Mouse (Mus musculus) stomach, embryonic 16.5 days (tissue): ENCODE results near the gene Wdr60. TPM values are rescaled to one million over a fixed set of nuclear protein-coding genes. Genes with fewer than 3 reads are reported as not detected.

Experiments
- ATAC-seq: fragments of 200-750 bp; cut with Nextera tagmentation; 2 replicates; pipeline ENCODE4 v1.8.0; 2017; ENCODE audit warnings: moderate number of reproducible peaks, moderate TSS enrichment; ENCODE audit not compliant: insufficient read depth, low FRiP score
- H3K27ac ChIP-seq: fragments of 300-500 bp; sonication (generic); 2 replicates; pipeline ENCODE4 v1.5.1; 2014; ENCODE audit warnings: low read length
- H3K27me3 ChIP-seq: fragments of 300-500 bp; sonication (generic); 2 replicates; pipeline ENCODE4 v1.6.1; 2014; ENCODE audit warnings: low read length, control low read depth, mixed read lengths; ENCODE audit not compliant: control insufficient read depth, insufficient read depth
- H3K36me3 ChIP-seq: fragments of 300-500 bp; sonication (generic); 2 replicates; pipeline ENCODE4 v1.6.1; 2014; ENCODE audit warnings: low read length; ENCODE audit not compliant: control insufficient read depth, insufficient read depth
- H3K4me1 ChIP-seq: fragments of 300-500 bp; sonication (generic); 2 replicates; pipeline ENCODE4 v1.6.1; 2014; ENCODE audit warnings: low read length, control low read depth, mixed read lengths; ENCODE audit not compliant: control insufficient read depth, insufficient read depth
- H3K4me2 ChIP-seq: fragments of 300-500 bp; sonication (generic); 2 replicates; pipeline ENCODE4 v1.6.1; 2014; ENCODE audit warnings: low read depth, low read length, mixed read lengths
- H3K4me3 ChIP-seq: fragments of 300-500 bp; sonication (generic); replicated peaks from 2 replicates; pipeline ENCODE4 v1.5.1; 2014; ENCODE audit warnings: mild to moderate bottlenecking, low read length
- H3K9ac ChIP-seq: fragments of 300-500 bp; sonication (generic); 2 replicates; pipeline ENCODE4 v1.6.1; 2014; ENCODE audit warnings: low read length
- H3K9me3 ChIP-seq: fragments of 300-500 bp; sonication (generic); replicated peaks from 2 replicates; pipeline ENCODE4 v1.6.1; 2016; ENCODE audit warnings: low read length, control low read depth; ENCODE audit not compliant: control insufficient read depth
- WGBS: fragments of 180-500 bp; shearing (Covaris S2); extraction: QIAGEN DNeasy Blood & Tissue Kit; methylation state at CpG from one replicate; pipeline ENCODE4 v1.1.7; 2014; 5-methylcytosine and 5-hydroxymethylcytosine counted together
- polyA plus RNA-seq: library from polyadenylated mRNA; unstranded; fragments of >200 nt; fragmentation: Nextera tagmentation; extraction: Ambion mirVana; gene quantifications from 2 replicates; pipeline ENCODE4 v1.2.1, GENCODE M21; 2015

Gene Wdr60
- 18.6 and 19.0 TPM in 2 replicates for polyA plus RNA-seq

DNA sequence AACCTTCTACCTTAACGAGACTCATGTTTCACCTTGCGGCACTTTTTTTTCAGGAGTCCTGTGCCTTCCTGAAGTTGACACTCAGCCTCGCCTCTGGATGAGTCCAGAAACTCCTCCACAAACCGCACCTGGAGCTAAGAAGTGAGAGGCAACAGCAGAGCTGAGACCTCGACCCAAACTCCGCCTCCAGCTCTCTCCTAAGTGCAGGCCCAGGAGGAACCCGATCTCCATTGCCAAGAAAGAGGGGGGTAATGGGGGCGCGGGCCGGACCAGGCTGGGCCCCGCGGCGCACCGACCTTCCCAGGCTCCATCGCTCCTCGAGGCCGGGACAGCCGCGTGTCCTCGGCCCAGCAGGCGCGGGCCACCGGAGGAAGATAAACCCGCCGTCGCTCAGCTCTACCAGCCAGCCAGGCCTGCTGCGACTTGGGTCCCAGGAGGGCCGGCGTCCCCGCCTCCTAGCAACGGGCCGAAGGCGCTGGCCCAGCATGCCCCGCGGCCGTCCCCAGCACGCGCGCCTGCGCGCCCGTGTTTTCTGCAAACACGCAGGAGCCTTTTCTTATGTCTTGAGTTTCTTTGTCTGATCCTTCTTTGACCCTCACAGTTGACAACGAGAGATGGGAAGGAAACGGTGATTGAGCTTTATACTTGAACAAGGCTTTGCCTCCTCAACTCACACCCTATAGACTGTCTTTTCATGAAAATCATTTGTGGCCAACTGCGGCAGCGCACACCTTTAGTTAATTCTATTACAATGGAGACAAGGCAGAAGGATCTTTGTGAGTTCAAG lies at the start of gene Wdr60:
Gene Wdr60 (minus strand): TSS at position 468 of the 787 bp plus-strand sequence.
- peak within 1 kb of the TSS; percentile 89 for H3K4me2 ChIP-seq
- peak within 1 kb of the TSS; percentile 92 for H3K9ac ChIP-seq
- H3K4me3 ChIP-seq = peak within 1 kb of the TSS; percentile 84
- H3K9me3 ChIP-seq = no peaks in the 10 kb centered on the region
- H3K4me1 ChIP-seq = no peaks in the 10 kb centered on the region
- H3K27me3 ChIP-seq = no peaks in the 10 kb centered on the region
- H3K27ac ChIP-seq = peak within 1 kb of the TSS; percentile 87
- H3K36me3 ChIP-seq = no peaks in the 10 kb centered on the region
- peak; percentile 99 for ATAC-seq
- 3% methylated on average over 47 of the region's 47 CpGs for WGBS

DNA sequence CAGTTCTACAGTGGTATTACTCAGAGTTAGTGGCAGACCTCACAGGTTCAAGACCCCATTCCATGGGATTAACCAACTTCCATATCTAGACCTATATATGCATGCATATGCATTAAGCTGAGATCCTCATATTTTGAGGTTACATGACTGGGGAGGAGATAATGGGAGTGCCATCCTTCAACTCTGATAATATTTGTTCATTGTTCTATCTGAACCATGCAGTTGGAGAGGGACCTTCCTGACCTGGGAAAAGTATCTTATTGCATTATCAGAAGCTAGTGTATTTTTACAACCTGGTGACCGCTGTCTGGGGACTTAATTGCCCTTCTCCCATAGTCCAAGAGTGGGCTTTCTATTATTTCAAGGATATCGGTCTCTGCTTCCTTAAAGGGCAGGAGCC lies 45.8 kb upstream of the Wdr60 start:
- Histone ChIP-seq H3K36me3 (no peaks in the 10 kb centered on the region), H3K27ac (no peak overlapping the region), H3K4me1 (0 out of 2 replicates have a peak, but pooled peaks cover under 1% of the 10 kb centered on the region), H3K9ac (no peak overlapping the region), H3K4me3 (no peak overlapping the region), H3K4me2 (no peak overlapping the region), H3K9me3 (no peaks in the 10 kb centered on the region), H3K27me3 (no peaks in the 10 kb centered on the region)
- WGBS = 77% methylated on average over 2 of the region's 2 CpGs
- ATAC-seq = no peak

DNA sequence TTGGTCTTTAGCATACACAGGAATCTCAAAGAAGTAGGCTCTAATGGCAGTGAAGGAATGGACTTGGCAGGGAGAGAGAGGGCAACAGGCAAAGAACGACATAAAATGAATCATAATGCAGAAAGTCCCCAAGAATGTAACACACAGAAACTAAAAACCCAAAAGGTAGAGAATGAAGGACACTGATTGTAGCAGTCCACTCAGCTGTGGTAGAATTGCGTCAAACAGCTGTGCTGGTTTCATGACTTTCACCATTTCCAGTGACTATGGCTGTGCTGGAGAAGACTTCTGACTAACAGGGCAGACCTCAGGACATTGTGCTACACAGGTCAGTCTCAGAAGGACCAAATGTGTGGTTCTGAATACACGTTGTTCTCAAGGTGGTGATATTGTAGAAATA lies 45.0 kb upstream of the Wdr60 start:
- no peak for ATAC-seq
- H3K27me3 ChIP-seq = no peaks in the 10 kb centered on the region
- H3K36me3 ChIP-seq = no peaks in the 10 kb centered on the region
- no peak overlapping the region for H3K27ac ChIP-seq
- H3K4me1 ChIP-seq = no peaks in the 10 kb centered on the region
- no peaks in the 10 kb centered on the region for H3K9me3 ChIP-seq
- H3K4me3 ChIP-seq = no peak overlapping the region
- H3K9ac ChIP-seq = no peak overlapping the region
- H3K4me2 ChIP-seq = no peak overlapping the region
- 77% methylated on average over 3 of the region's 3 CpGs for WGBS

DNA sequence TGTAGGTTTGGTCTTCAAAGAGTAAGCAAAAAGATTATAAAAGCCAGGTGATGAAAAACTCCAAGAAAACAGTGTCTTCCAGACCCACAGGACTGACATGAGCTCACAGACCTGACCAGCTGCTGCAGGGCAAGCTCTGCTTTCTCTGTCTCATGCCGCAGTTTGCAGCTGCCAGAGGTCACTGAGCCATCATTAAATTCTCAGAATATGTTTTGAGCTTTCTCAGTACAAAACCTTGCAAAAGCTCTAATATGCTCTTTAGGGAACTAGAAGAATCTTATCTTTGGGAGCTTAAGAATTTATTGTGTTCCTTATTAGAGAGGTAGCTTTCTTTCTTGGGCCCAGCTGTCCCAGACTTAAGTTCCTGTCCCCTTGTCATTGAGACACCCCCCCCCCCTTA lies 43.2 kb upstream of the Wdr60 start:
- no peak overlapping the region for H3K4me2 ChIP-seq
- H3K9me3 ChIP-seq = no peaks in the 10 kb centered on the region
- H3K27ac ChIP-seq = no peak overlapping the region
- WGBS = 34% methylated on average over 1 of the region's 1 CpGs
- no peak overlapping the region for H3K4me3 ChIP-seq
- H3K9ac ChIP-seq = no peak overlapping the region
- ATAC-seq = no peak
- no peaks in the 10 kb centered on the region for H3K27me3 ChIP-seq
- no peaks in the 10 kb centered on the region for H3K36me3 ChIP-seq
- H3K4me1 ChIP-seq = no peaks in the 10 kb centered on the region

DNA sequence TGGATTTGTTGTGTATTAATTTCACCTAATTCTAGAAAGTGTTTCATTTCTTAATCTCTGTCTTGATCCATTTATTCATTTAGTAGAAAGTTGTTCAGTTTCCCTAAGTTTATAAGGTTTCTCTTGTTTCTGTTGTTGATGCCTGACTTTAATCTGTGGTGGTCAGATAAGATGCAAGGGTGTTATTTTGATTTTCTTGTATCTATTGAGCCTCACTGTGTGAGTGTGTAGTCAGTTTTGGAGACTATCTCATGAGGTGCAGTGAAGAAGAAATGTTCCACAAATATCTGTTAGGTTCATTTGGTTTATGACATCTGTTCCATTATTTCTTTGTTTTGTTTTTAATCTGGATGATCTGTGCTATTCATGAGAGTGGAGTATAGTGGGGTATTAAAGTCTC lies 39.4 kb upstream of the Wdr60 start:
- Histone ChIP-seq H3K27me3 (no peaks in the 10 kb centered on the region), H3K36me3 (no peaks in the 10 kb centered on the region), H3K4me1 (no peaks in the 10 kb centered on the region), H3K9me3 (no peaks in the 10 kb centered on the region), H3K27ac (no peak overlapping the region), H3K9ac (no peak overlapping the region), H3K4me3 (no peak overlapping the region), H3K4me2 (no peak overlapping the region)
- ATAC-seq = no peak

DNA sequence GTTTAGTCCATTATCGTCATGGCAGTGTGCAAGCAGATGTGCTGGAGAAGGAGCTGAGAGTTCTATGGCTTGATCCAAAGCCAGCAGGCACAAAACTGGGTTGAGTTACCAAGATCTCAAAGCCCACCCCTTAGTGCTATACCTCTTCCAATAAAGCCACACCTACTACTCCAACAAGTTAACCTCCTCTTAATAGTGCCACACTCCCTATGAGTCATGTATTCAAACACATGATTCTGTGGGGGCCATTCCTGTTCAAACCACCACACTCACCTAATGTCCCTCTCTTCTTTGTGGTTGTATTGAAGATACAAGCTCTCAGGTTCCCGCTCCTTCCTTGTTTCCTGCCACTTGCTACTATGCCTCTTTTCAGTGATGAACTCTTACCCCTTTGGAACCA lies 37.1 kb upstream of the Wdr60 start:
- peak; percentile 72; the same call in 1 of the 2 replicates for ATAC-seq
- H3K27me3 ChIP-seq = no peaks in the 10 kb centered on the region
- H3K27ac ChIP-seq = no peak overlapping the region
- no peaks in the 10 kb centered on the region for H3K4me1 ChIP-seq
- no peak overlapping the region for H3K4me3 ChIP-seq
- 77% methylated on average over 2 of the region's 2 CpGs for WGBS
- no peaks in the 10 kb centered on the region for H3K9me3 ChIP-seq
- H3K4me2 ChIP-seq = no peak overlapping the region
- no peak overlapping the region for H3K9ac ChIP-seq
- no peaks in the 10 kb centered on the region for H3K36me3 ChIP-seq

DNA sequence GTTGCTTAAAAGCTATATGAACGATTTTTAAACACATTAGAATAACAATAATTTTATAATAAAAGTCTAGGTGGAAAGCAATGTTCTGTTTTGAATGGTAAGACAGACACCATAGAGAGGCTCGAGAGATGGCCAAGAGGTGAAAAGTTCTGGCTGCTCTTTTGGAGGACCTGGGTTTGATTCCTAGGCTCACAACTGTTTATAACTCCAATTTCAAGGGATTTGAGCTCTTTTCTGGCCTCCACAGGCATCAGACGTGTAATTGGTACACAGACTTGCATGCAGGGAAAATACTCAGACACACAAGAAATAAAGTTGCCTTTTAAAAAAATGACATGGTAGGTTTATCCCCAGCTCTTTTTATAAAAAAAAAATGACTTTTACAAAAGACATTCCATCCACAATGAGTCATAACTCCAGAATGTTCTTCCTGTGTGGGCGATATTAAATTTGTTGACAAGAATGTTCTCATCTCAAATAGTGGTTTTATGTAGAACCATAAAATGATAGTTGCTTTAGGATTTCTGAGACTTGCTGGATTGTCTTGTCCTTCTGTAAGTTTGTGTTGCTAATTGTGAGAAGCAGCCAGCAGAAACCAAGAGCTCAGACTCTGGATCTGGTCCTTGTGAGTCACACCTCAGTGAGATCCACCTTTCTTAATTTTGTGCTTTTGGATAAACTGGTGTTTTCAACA lies 30.9 kb upstream of the Wdr60 start:
- H3K27ac ChIP-seq = no peak overlapping the region
- no peak overlapping the region for H3K9ac ChIP-seq
- 48% methylated on average over 4 of the region's 4 CpGs for WGBS
- no peaks in the 10 kb centered on the region for H3K27me3 ChIP-seq
- no peaks in the 10 kb centered on the region for H3K36me3 ChIP-seq
- H3K4me3 ChIP-seq = no peak overlapping the region
- no peaks in the 10 kb centered on the region for H3K9me3 ChIP-seq
- no peak overlapping the region for H3K4me2 ChIP-seq
- no peak for ATAC-seq
- no peaks in the 10 kb centered on the region for H3K4me1 ChIP-seq

DNA sequence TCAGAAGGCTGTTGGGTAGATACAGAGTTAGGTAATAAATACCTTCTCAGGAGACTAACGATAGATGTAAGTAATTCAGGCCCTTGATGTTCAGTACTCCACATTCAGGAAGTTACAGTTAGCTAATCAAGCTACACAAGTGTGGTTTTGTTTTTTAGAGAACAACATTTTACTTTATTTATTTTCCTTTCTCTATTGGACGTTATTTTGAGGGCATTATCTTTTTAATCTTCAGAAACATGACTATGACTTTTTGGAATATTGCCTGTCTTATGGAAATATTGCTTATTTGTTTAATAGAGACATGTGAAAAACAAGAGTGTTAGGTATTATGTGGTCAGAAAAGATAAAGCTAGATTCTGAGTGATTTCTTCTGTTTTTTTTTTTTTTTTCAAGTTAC lies 30.4 kb upstream of the Wdr60 start:
- no peak for ATAC-seq
- no peaks in the 10 kb centered on the region for H3K4me1 ChIP-seq
- no peak overlapping the region for H3K27ac ChIP-seq
- H3K27me3 ChIP-seq = no peaks in the 10 kb centered on the region
- no peak overlapping the region for H3K4me3 ChIP-seq
- no peak overlapping the region for H3K4me2 ChIP-seq
- H3K9me3 ChIP-seq = no peaks in the 10 kb centered on the region
- 70% methylated on average over 2 of the region's 2 CpGs for WGBS
- no peaks in the 10 kb centered on the region for H3K36me3 ChIP-seq
- H3K9ac ChIP-seq = no peak overlapping the region

DNA sequence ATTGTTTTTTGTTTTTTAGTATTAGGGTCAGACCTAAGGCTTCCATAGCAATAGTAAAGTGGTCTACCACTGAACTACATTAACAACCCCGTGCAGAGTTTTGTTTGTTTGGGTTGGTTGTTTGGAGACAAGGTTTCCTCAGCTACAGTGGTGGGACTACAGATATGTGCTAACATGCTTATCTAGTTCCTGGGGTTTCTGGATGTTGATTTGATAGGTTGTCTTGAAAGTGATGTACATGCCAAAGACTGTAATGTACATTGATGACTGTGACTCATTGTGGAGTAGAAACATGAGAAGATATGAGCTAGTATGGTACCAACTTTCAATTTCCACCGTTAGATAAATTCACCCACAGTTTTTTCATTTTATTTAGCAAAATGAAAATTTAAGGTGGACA lies 20.7 kb upstream of the Wdr60 start:
- ATAC-seq = no peak
- Histone ChIP-seq H3K9me3 (no peaks in the 10 kb centered on the region), H3K4me1 (peaks cover 6% of the 10 kb centered on the region; the same call in 1 of the 2 replicates), H3K9ac (no peak overlapping the region), H3K4me2 (peak overlapping the region; percentile 48), H3K4me3 (no peak overlapping the region; the same call in 1 of the 2 replicates), H3K36me3 (no peaks in the 10 kb centered on the region), H3K27me3 (no peaks in the 10 kb centered on the region), H3K27ac (no peak overlapping the region)
- 64% methylated on average over 2 of the region's 2 CpGs for WGBS
